Mouse (Mus musculus): ENCODE measurements around the gene Ascl4. TPM values are rescaled to one million over a fixed set of nuclear protein-coding genes. Genes with fewer than 3 reads are reported as not detected.

The Ascl4 gene
- total RNA-seq, 4 experiments from 2014 or later, result not detected

- DNase-seq (ENCODE audit: low spot score), result no peak
These were observed 41.2 kb downstream of the Ascl4 start for GRCm38 (mm10) chr10:85968731-85969130.

- DNase-seq (ENCODE audit: low spot score), result no peak
These were observed 42.6 kb downstream of the Ascl4 start for GRCm38 (mm10) chr10:85969894-85970620.

GRCm38 (mm10) chr10:85971826-85972225 lies 44.3 kb downstream of the Ascl4 start:
- no peak for DNase-seq (ENCODE audit: low spot score)

- DNase-seq (ENCODE audit: low spot score), result no peak
These were observed 45.4 kb downstream of the Ascl4 start for GRCm38 (mm10) chr10:85972915-85973314.

GRCm38 (mm10) chr10:85989412-85990115 lies 62.1 kb downstream of the Ascl4 start:
- DNase-seq (ENCODE audit: low spot score), result no peak

GRCm38 (mm10) chr10:85992412-85992811 lies 64.9 kb downstream of the Ascl4 start:
- no peak for DNase-seq (ENCODE audit: low spot score)

GRCm38 (mm10) chr10:85993836-85994235 lies 66.4 kb downstream of the Ascl4 start:
- DNase-seq (ENCODE audit: low spot score), result no peak

GRCm38 (mm10) chr10:85994543-85995104 lies 67.1 kb downstream of the Ascl4 start:
- DNase-seq (ENCODE audit: low spot score), result no peak

Other genes with a start within 250 kb of the Ascl4 start
- gene Pwp1, start 98.2 kb upstream of the Ascl4 start, total RNA-seq (2022), result 10 to 100 TPM; 13.3 to 15.2 (median 14.5) TPM
- 10 to 100 TPM; 10.5 to 12.8 (median 12.1) TPM for gene Prdm4, start 10.5 kb upstream of the Ascl4 start, total RNA-seq (2022)
- 10 to 100 TPM; 74.3 to 85.3 (median 75.9) TPM for gene Rtcb, start 30.1 kb downstream of the Ascl4 start, total RNA-seq (2022)
- gene Bpifc, start 84.2 kb downstream of the Ascl4 start, total RNA-seq (2022), result not detected
- gene Fbxo7, start 94.3 kb downstream of the Ascl4 start, total RNA-seq (2022), result 10 to 100 TPM; 15.3 to 18.8 (median 17.1) TPM